Mouse (Mus musculus) brown adipose tissue, adult 24 weeks (tissue): Measurements from ENCODE around the gene Utp4. TPM values are rescaled to one million over a fixed set of nuclear protein-coding genes. Genes with fewer than 3 reads are reported as not detected.

Experiments used
- H3K27ac ChIP-seq: fragments of 200-500 bp; replicated peaks from 2 replicates; pipeline ENCODE4 v1.5.1; 2012; ENCODE audit warnings: low read depth, mild to moderate bottlenecking, low read length
- H3K4me1 ChIP-seq: fragments of 200-500 bp; 2 replicates; pipeline ENCODE4 v1.6.1; 2012; ENCODE audit warnings: low read length, mixed read lengths; ENCODE audit not compliant: control insufficient read depth, insufficient read depth, insufficient read length
- H3K4me3 ChIP-seq: fragments of 200-500 bp; 2 replicates; pipeline ENCODE4 v1.5.1; 2012; ENCODE audit warnings: low read depth, mild to moderate bottlenecking, low read length, moderate library complexity; ENCODE audit not compliant: insufficient read depth
- polyA plus RNA-seq: library from polyadenylated mRNA; stranded (reverse); fragments of >200 nt; gene quantifications from 2 replicates; pipeline ENCODE4 v1.2.4, GENCODE M21; 2012; ENCODE audit not compliant: missing spikeins, insufficient read depth, insufficient read length

The Utp4 gene
- polyA plus RNA-seq, 1 experiment: 24.4 TPM

GRCm38 (mm10) chr8:106943874-106944418 is 50.5 kb downstream of the Utp4 start:
- no peak overlapping the region for H3K4me3 ChIP-seq
- H3K27ac ChIP-seq: peak overlapping the region; percentile 47
- H3K4me1 ChIP-seq: peaks cover 11% of the 10 kb centered on the region; the same call in 1 of the 2 replicates

- Histone ChIP-seq H3K4me1 (peaks cover 11% of the 10 kb centered on the region; the same call in 1 of the 2 replicates), H3K4me3 (no peak overlapping the region), H3K27ac (0 out of 2 replicates have a peak overlapping the region, but pooled peaks have one; percentile 15)
Measured at GRCm38 (mm10) chr8:106944756-106945155, 51.3 kb downstream of the Utp4 start.

DNA sequence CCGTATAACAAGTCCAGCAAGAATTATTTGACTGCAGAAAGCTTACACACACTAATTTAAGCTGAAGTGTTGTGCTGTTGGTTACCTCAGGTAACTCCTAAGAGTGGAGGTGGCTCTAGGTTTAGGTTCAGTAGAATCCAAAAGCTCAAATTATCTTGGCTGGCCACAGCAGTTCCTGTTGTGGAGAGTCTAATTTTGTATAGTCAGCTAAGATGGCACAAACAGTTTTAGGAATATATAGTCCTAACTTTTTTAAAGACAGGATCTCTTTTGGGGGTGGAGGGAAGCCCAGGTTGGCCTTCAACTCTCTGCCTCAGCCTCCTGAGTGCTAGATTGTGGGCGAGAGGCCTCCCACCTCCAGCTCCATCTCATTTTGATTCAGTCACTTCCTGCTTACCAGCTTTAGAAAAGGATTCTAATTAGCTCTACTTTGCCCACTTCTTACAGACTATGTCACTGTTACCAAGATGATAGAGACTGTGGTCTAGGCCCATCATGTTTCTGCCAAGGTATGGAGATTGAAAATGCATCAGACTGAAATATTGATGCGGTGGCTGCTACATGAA is 55.3 kb downstream of the Utp4 start:
- no peak overlapping the region for H3K27ac ChIP-seq
- H3K4me3 ChIP-seq: no peak overlapping the region
- H3K4me1 ChIP-seq: peaks cover 16% of the 10 kb centered on the region

DNA sequence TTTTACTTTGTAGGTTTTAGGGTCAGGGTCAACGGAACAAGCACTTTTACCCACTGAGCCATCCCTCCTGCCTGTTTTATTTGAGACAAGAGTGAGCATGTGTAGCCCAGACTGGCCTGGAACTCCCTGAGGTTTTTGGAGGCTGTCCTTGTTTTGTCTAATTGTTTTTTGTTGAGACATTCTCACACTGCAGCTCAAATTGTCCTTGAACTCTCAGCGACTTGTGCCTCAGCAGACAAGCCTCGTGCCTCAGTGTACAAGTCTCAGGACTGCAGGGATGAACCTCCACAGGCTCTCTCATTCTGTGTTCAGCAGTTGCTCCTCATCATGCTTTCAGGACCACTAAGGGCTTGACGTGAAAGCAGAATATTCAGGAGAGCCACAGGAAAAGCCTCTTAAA is 58.3 kb downstream of the Utp4 start:
- H3K4me1 ChIP-seq: peaks cover 8% of the 10 kb centered on the region
- 0 out of 2 replicates have a peak overlapping the region, but pooled peaks have one; percentile 29 for H3K27ac ChIP-seq
- no peak overlapping the region for H3K4me3 ChIP-seq

DNA sequence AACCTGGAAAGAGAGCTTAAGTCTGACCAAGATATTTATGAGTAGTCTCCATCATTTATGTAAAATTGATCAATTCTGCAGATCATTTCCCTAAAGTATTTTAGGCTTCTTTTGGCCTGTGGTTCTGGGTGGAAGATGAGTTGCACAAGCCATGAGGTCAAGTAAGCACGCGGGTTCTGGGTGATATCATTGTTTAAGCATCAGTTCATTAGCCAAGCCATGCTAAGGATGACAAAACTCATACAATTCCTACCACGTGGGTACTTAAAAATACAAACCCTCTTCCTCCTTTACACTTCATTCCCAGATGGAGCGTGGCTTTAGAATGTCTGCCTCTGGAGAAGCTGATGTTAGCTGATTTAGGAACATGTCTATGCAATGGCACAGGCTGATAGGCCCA is 60.1 kb downstream of the Utp4 start:
- H3K4me1 ChIP-seq: peaks cover 8% of the 10 kb centered on the region
- H3K4me3 ChIP-seq: no peak overlapping the region
- peak overlapping the region; percentile 55 for H3K27ac ChIP-seq

- H3K4me3 ChIP-seq: no peak overlapping the region
- peaks cover 7% of the 10 kb centered on the region for H3K4me1 ChIP-seq
- H3K27ac ChIP-seq: no peak overlapping the region
Measured at GRCm38 (mm10) chr8:106957086-106957485, 63.6 kb downstream of the Utp4 start.

DNA sequence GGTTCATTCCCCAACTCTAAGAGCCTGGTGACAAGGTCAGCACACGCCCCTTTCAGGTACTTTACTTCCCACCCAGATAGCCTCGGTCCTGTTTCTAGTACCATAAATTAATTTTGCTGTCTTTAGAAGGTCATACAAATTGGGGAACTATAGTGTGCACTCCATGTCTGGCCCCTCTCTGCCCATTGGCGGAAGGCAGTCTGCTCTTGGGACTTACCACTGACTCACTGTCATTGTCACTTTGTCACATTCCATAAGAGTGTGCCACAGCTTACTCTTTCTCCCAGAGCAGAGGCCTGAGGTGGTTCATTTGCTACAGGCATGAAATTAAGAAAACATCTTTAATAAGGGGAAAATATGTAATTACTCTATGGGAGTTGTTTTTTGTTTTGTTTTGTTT is 64.8 kb downstream of the Utp4 start:
- Histone ChIP-seq H3K4me1 (peaks cover 7% of the 10 kb centered on the region), H3K4me3 (no peak overlapping the region), H3K27ac (no peak overlapping the region; the same call in 1 of the 2 replicates)

GRCm38 (mm10) chr8:106959626-106960025 is 66.2 kb downstream of the Utp4 start:
- Histone ChIP-seq H3K27ac (no peak overlapping the region), H3K4me3 (no peak overlapping the region), H3K4me1 (peaks cover 13% of the 10 kb centered on the region)

DNA sequence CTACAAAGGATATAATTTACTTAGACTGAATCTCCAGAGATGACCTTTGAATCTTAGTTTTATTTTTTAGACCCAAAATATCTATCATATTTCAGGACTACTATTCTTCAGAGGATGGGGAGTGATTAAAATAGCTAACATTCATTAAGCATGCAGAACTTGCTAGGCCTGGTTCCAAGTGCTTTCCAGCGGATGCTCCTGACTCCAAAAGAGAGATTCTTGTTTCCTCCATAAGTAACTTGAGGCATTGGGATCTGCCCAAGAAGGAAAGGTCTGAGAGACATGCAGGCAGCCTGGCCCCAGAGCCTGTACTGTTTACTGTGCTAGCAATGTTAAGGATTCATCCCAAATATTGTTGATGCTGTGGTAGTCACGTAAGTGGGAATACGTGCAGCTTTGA is 68.9 kb downstream of the Utp4 start:
- H3K4me1 ChIP-seq: peaks cover 16% of the 10 kb centered on the region
- H3K4me3 ChIP-seq: no peak overlapping the region
- H3K27ac ChIP-seq: no peak overlapping the region

- H3K27ac ChIP-seq: 0 out of 2 replicates have a peak overlapping the region, but pooled peaks have one; percentile 15
- H3K4me3 ChIP-seq: no peak overlapping the region
- peaks cover 16% of the 10 kb centered on the region for H3K4me1 ChIP-seq
Measured at GRCm38 (mm10) chr8:106963365-106963764, 69.9 kb downstream of the Utp4 start.

- H3K27ac ChIP-seq: no peak overlapping the region
- peaks cover 13% of the 10 kb centered on the region for H3K4me1 ChIP-seq
- no peak overlapping the region for H3K4me3 ChIP-seq
Measured at GRCm38 (mm10) chr8:106964573-106964972, 71.1 kb downstream of the Utp4 start.

DNA sequence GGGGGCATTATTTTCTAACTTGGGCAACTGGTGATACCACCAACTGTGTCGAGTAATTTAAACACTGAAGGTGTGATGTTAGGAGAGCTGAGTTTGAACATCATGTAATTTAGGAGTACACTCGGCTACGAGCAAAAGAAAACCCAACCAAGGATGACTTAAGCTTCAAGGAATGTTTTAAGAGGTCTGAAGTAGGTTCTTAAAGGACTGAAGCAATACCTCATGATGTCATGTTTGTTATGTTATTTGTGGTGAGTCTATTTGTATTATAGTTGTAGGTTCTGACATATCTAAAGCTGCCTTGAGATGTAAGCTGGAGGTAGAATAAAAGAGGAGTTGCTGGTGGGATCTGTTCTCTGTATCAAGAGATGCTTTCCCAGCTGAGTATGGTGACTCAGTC is 76.5 kb downstream of the Utp4 start:
- peaks cover 11% of the 10 kb centered on the region for H3K4me1 ChIP-seq
- no peak overlapping the region for H3K27ac ChIP-seq
- no peak overlapping the region for H3K4me3 ChIP-seq

- Histone ChIP-seq H3K27ac (peak overlapping the region; percentile 53; the same call in 1 of the 2 replicates), H3K4me1 (peaks cover 10% of the 10 kb centered on the region), H3K4me3 (no peak overlapping the region)
Measured at GRCm38 (mm10) chr8:106971916-106972315, 78.5 kb downstream of the Utp4 start.
